Mouse (Mus musculus) embryonic facial prominence, embryonic 15.5 days (tissue): ENCODE measurements at regions not wholly inside any gene's neighbourhood (a gene's known extent, or its start where the extent isn't known, plus 50 kb on each side); places are given as distances from the start of the nearest gene placed in this dataset.

Source experiments
- ATAC-seq: fragments of 200-750 bp; cut with Nextera tagmentation; 2 replicates; pipeline ENCODE4 v1.8.0; 2017; ENCODE audit warnings: low read depth, moderate TSS enrichment; ENCODE audit not compliant: insufficient number of reproducible peaks, low FRiP score, low TSS enrichment
- H3K27ac ChIP-seq: fragments of 300-500 bp; sonication (generic); replicated peaks from 2 replicates; pipeline ENCODE4 v1.5.1; 2015; ENCODE audit warnings: mild to moderate bottlenecking, inconsistent platforms
- H3K27me3 ChIP-seq: fragments of 300-500 bp; sonication (generic); 2 replicates; pipeline ENCODE4 v1.6.1; 2015; ENCODE audit warnings: inconsistent platforms
- H3K36me3 ChIP-seq: fragments of 300-500 bp; sonication (generic); 2 replicates; pipeline ENCODE4 v1.6.1; 2015; ENCODE audit warnings: mild to moderate bottlenecking, inconsistent platforms
- H3K4me1 ChIP-seq: fragments of 300-500 bp; sonication (generic); 2 replicates; pipeline ENCODE4 v1.6.1; 2015; ENCODE audit warnings: inconsistent platforms
- H3K4me2 ChIP-seq: fragments of 300-500 bp; sonication (generic); replicated peaks from 2 replicates; pipeline ENCODE4 v1.6.1; 2015; ENCODE audit warnings: mild to moderate bottlenecking, inconsistent platforms
- H3K4me3 ChIP-seq: fragments of 300-500 bp; sonication (generic); replicated peaks from 2 replicates; pipeline ENCODE4 v1.5.1; 2015; ENCODE audit warnings: mild to moderate bottlenecking, inconsistent platforms
- H3K9ac ChIP-seq: fragments of 300-500 bp; sonication (generic); 2 replicates; pipeline ENCODE4 v1.6.1; 2015; ENCODE audit warnings: inconsistent platforms
- H3K9me3 ChIP-seq: fragments of 300-500 bp; sonication (generic); replicated peaks from 2 replicates; pipeline ENCODE4 v1.6.1; 2016; ENCODE audit warnings: inconsistent platforms
- WGBS: fragments of 180-500 bp; shearing (Covaris S2); methylation state at CpG from one replicate; pipeline ENCODE4 v1.1.7; 2015; 5-methylcytosine and 5-hydroxymethylcytosine counted together

- H3K27ac ChIP-seq = no peak overlapping the region
- H3K27me3 ChIP-seq = no peaks in the 10 kb centered on the region
- WGBS = 84% methylated on average over 8 of the region's 8 CpGs
- no peaks in the 10 kb centered on the region for H3K36me3 ChIP-seq
- no peak for ATAC-seq
- no peak overlapping the region for H3K9ac ChIP-seq
- no peaks in the 10 kb centered on the region for H3K4me1 ChIP-seq
- no peak overlapping the region for H3K4me2 ChIP-seq
- no peak overlapping the region for H3K4me3 ChIP-seq
- H3K9me3 ChIP-seq = no peaks in the 10 kb centered on the region
Observed at GRCm38 (mm10) chr2:171670945-171671547, 372.2 kb downstream of the Cbln4 start.

DNA sequence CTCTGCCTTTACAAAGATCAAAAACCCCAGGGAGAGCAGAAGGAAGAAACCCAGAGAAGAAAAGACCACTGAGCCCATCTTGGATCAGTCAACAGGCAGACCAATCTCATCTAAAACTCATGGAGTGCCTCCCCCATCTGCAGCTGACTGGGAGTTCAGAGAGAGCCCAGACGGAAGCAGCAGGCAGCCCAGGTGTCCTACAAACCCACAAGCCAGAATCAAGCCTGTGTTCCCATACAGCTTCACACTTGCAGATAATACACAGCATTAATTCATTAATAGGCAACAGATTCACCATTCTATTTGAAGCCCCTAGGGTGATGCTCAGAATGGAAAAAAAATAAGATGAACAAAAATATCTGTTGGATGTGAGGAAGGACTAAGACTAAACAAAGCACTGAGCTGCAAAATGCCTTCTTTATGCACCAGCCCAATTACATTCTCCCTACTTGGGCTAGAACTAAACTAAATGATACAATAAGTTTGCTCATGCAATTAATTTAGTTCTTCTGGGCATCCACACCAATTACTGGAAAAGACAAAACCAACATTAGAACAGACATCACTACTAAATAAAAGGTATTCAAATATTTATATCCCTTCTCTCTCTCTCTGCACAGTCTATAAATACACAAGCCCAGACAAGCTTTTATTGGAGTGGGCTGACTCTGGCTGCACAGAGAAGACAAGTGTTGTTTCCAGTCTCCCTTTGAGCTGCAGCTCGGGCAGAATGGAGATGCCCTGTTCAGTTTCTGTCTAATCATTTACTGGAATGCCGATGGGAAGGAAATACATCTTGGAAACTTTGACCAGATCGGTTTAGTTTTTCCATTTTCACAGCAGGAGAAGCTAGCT is 374.2 kb downstream of the Cbln4 start:
- Histone ChIP-seq H3K36me3 (no peaks in the 10 kb centered on the region), H3K9ac (no peak overlapping the region), H3K4me2 (no peak overlapping the region), H3K27ac (no peak overlapping the region), H3K4me3 (no peak overlapping the region), H3K4me1 (no peaks in the 10 kb centered on the region), H3K9me3 (no peaks in the 10 kb centered on the region), H3K27me3 (no peaks in the 10 kb centered on the region)
- WGBS = 31% methylated on average over 4 of the region's 4 CpGs
- no peak for ATAC-seq

GRCm38 (mm10) chr2:171662571-171662970 is 380.7 kb downstream of the Cbln4 start:
- Histone ChIP-seq H3K36me3 (no peaks in the 10 kb centered on the region), H3K27me3 (no peaks in the 10 kb centered on the region), H3K9ac (no peak overlapping the region), H3K4me1 (peaks cover 4% of the 10 kb centered on the region; the same call in 1 of the 2 replicates), H3K4me3 (no peak overlapping the region), H3K9me3 (no peaks in the 10 kb centered on the region), H3K27ac (no peak overlapping the region), H3K4me2 (no peak overlapping the region)
- ATAC-seq = no peak
- 86% methylated on average over 6 of the region's 6 CpGs for WGBS

- no peaks in the 10 kb centered on the region for H3K9me3 ChIP-seq
- no peak overlapping the region for H3K4me2 ChIP-seq
- H3K4me3 ChIP-seq = no peak overlapping the region
- no peak overlapping the region for H3K27ac ChIP-seq
- H3K9ac ChIP-seq = no peak overlapping the region
- WGBS = 61% methylated on average over 8 of the region's 8 CpGs
- no peaks in the 10 kb centered on the region for H3K27me3 ChIP-seq
- no peak for ATAC-seq
- H3K4me1 ChIP-seq = peaks cover 4% of the 10 kb centered on the region; the same call in 1 of the 2 replicates
- H3K36me3 ChIP-seq = no peaks in the 10 kb centered on the region
Observed at GRCm38 (mm10) chr2:171661896-171662511, 381.3 kb downstream of the Cbln4 start.

- Histone ChIP-seq H3K9ac (no peak overlapping the region), H3K36me3 (no peaks in the 10 kb centered on the region), H3K4me1 (peaks cover 4% of the 10 kb centered on the region; the same call in 1 of the 2 replicates), H3K9me3 (no peaks in the 10 kb centered on the region), H3K4me2 (no peak overlapping the region), H3K27me3 (no peaks in the 10 kb centered on the region), H3K4me3 (no peak overlapping the region), H3K27ac (no peak overlapping the region)
- no peak for ATAC-seq
- WGBS = 42% methylated on average over 7 of the region's 7 CpGs
Observed at GRCm38 (mm10) chr2:171657125-171657524, 386.1 kb downstream of the Cbln4 start.

DNA sequence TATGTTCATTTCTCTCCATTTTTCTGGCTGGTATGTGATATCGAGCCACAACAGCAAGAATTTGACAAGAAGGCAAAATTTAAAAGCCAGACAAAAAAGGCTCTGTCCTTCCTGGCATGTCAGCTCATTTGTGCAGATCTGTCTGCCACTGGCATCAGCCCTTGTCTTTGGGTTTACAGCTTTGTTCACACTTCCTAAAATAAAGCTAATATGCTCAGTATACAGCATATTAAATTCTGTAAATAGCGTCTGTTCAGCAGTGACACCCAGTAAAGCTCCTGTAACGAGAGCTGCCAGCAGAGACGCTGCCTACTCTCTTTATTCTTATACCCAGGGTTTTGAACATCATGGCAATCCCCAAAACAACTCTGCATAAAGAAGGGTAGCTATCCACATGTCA is 401.5 kb downstream of the Cbln4 start:
- Histone ChIP-seq H3K4me1 (0 out of 2 replicates have a peak, but pooled peaks cover 7% of the 10 kb centered on the region), H3K4me3 (no peak overlapping the region), H3K9me3 (no peaks in the 10 kb centered on the region), H3K9ac (no peak overlapping the region), H3K4me2 (no peak overlapping the region), H3K36me3 (no peaks in the 10 kb centered on the region), H3K27me3 (no peaks in the 10 kb centered on the region), H3K27ac (no peak overlapping the region)
- ATAC-seq = no peak
- WGBS = 53% methylated on average over 4 of the region's 4 CpGs

DNA sequence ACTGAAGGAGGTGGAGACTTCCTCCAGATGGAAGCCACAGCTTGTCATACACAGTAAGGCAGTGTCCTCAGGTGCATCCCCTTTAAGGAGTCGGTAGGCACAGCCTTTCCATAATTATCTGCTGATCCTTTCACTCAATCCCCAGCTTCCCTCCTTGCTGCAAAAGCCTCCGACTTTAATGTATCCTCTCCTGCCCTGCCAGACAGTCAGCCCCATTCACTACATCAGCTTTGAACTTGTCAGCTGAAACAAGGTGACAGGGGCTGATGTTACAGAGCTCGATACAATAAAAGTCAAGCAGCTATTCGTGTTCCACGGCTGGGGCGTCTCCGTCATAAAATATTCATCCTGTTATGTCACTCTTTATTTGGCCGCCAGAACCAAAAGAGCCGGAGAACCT is 402.8 kb downstream of the Cbln4 start:
- no peak overlapping the region for H3K4me2 ChIP-seq
- WGBS = 67% methylated on average over 9 of the region's 9 CpGs
- no peaks in the 10 kb centered on the region for H3K36me3 ChIP-seq
- no peaks in the 10 kb centered on the region for H3K27me3 ChIP-seq
- no peak for ATAC-seq
- no peak overlapping the region for H3K9ac ChIP-seq
- H3K4me1 ChIP-seq = 0 out of 2 replicates have a peak, but pooled peaks cover 7% of the 10 kb centered on the region
- H3K9me3 ChIP-seq = no peaks in the 10 kb centered on the region
- H3K27ac ChIP-seq = no peak overlapping the region
- no peak overlapping the region for H3K4me3 ChIP-seq

DNA sequence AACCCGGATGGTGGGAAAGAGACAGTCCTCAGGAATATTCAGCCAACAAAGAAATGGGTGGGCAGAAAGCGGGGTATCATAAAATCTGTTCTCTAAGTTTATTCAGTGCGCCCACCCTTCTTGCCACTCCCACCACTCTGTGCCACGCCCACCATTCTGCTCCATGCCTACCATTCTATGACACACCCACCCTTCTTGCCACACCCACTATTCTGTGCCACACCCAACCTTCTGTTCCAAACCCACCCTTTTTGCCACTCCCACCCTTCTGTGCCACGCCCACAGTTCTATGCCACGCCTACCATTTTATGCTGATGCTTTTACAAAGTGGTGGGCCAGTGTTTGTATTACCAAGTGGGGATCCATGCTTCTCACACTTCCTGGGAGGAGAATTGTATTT is 404.3 kb downstream of the Cbln4 start:
- Histone ChIP-seq H3K27ac (no peak overlapping the region), H3K4me1 (0 out of 2 replicates have a peak, but pooled peaks cover 10% of the 10 kb centered on the region), H3K4me3 (no peak overlapping the region), H3K27me3 (no peaks in the 10 kb centered on the region), H3K9me3 (no peaks in the 10 kb centered on the region), H3K4me2 (no peak overlapping the region), H3K9ac (no peak overlapping the region), H3K36me3 (no peaks in the 10 kb centered on the region)
- WGBS = 92% methylated on average over 6 of the region's 6 CpGs
- ATAC-seq = no peak

- no peak overlapping the region for H3K9ac ChIP-seq
- H3K9me3 ChIP-seq = no peaks in the 10 kb centered on the region
- H3K27ac ChIP-seq = no peak overlapping the region
- H3K36me3 ChIP-seq = no peaks in the 10 kb centered on the region
- no peak overlapping the region for H3K4me3 ChIP-seq
- 60% methylated on average over 6 of the region's 6 CpGs for WGBS
- no peaks in the 10 kb centered on the region for H3K27me3 ChIP-seq
- ATAC-seq = no peak
- peaks cover 20% of the 10 kb centered on the region for H3K4me1 ChIP-seq
- H3K4me2 ChIP-seq = no peak overlapping the region
Observed at GRCm38 (mm10) chr2:171636837-171637236, 406.4 kb downstream of the Cbln4 start.

GRCm38 (mm10) chr2:171633355-171634097 is 409.7 kb downstream of the Cbln4 start:
- no peaks in the 10 kb centered on the region for H3K9me3 ChIP-seq
- peaks cover 21% of the 10 kb centered on the region for H3K4me1 ChIP-seq
- 24% methylated on average over 15 of the region's 15 CpGs for WGBS
- no peak overlapping the region for H3K9ac ChIP-seq
- no peak overlapping the region for H3K4me3 ChIP-seq
- H3K27me3 ChIP-seq = no peaks in the 10 kb centered on the region
- ATAC-seq = peak; percentile 68
- no peak overlapping the region for H3K4me2 ChIP-seq
- H3K27ac ChIP-seq = peak overlapping the region; percentile 63; the same call in 1 of the 2 replicates
- no peaks in the 10 kb centered on the region for H3K36me3 ChIP-seq
